Comparison of ENCODE assay signal across 14 mouse cellular contexts in the genomic region with DNA sequence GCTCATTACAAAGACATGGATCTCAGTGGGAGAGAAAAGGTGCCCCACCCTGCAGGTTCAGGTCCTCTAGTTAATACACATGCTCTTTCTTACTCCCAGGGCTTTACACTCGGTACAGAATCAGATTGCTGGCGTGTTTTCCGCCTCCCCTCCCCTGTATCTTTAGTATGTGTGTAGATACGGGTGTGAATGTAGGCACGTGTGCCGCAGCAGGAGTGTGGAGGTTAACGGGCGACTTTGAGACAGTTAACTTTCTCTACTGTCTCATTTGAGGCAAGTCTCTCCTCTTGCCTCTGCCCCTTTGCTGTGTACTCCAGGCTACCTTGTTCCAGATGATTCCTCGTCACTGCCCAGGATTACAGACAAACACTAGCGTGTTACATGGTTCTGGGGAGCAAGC.
"Had no signal": no experiment of that assay in that cellular context is flagged by ENCODE, and none has a peak within 500 bp of the region (broad histone marks: within the 10 kb centered on the region; RNA-seq: fewer than 3 reads in every experiment).

No protein-coding gene starts in this region.

- H3K9ac ChIP-seq: neural tube, embryonic 12.5 days; stomach, embryonic 15.5 days had no signal

- H3K27ac ChIP-seq: neural tube, embryonic 12.5 days; stomach, embryonic 15.5 days; stomach, postnatal 0 days had no signal

- H3K9me3 ChIP-seq: neural tube, embryonic 12.5 days; stomach, embryonic 15.5 days had no signal

- H3K4me1 ChIP-seq: stomach, embryonic 15.5 days had no signal

- H3K36me3 ChIP-seq: neural tube, embryonic 12.5 days; stomach, embryonic 15.5 days had no signal

- H3K27me3 ChIP-seq: neural tube, embryonic 12.5 days had no signal

- H3K4me3 ChIP-seq: neural tube, embryonic 12.5 days; stomach, embryonic 15.5 days had no signal

- H3K4me2 ChIP-seq: neural tube, embryonic 12.5 days; stomach, embryonic 15.5 days had no signal

- DNase-seq: right cerebral cortex, adult 18-20 months; right cerebral cortex, postnatal 14 days; right cerebral cortex, postnatal 25 days; right cerebral cortex, postnatal 4 days; spleen, adult 18-20 months; thymus, adult 18-20 months; thymus, adult 2 months; thymus, postnatal 14 days; thymus, postnatal 25 days; thymus, postnatal 36 days; thymus, postnatal 4 days had no signal
